Mouse (Mus musculus): ENCODE results near the gene Dcdc2b.

DNA sequence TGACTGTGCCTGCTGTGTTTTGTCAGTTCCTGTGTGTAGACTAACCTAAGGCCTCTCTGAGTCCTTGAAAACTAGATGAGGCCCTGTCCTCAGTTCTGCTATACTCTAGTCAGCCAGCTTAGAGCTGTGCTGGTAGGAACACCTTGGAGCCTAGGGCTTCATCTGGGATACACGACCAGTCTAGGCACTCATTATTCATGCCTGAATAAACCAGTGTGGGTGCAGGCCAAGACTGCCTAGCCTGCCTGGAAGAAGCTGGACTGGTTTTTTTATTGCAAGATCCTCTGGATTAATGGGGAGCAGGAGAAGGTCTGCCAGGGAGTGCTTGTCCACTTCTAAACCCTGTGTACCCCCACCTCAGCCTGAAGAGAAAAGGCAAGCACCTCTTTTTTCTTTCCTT lies 27.1 kb downstream of the Dcdc2b start:
- TF ChIP-seq MAX (IDR thresholded peaks at IDR 0.05) (no peak), CTCF (IDR thresholded peaks at IDR 0.05; ENCODE audit: control insufficient read depth, insufficient read depth, insufficient read length) (no peak), USF1 (IDR thresholded peaks at IDR 0.05; ENCODE audit: low read depth) (no peak), MYOD1 (IDR thresholded peaks at IDR 0.05; ENCODE audit: control insufficient read depth, insufficient read length, low read depth) (no peak), FOSL1 (IDR thresholded peaks at IDR 0.05; ENCODE audit: insufficient read depth, low read length, poor library complexity, severe bottlenecking) (no peak)

Data from C2C12 (cell line).